Mouse (Mus musculus) CD8-positive naive resting alpha-beta T cell, adult 2 months (primary cell): ENCODE data around the gene Nova2.

Experiments used
- DNase-seq, 2 experiments: peaks; one replicate each; pipeline ENCODE4 v3.0.0; 2022; ENCODE audit warnings: low read depth in 2 of 2, low spot score in 2 of 2

The Nova2 gene

GRCm38 (mm10) chr7:18923711-18924191 lies 1.9 kb upstream of the Nova2 start:
- no peak for DNase-seq

- DNase-seq: no peak
Observed at GRCm38 (mm10) chr7:18924321-18924720, 1.4 kb upstream of the Nova2 start.

GRCm38 (mm10) chr7:18926041-18926790 lies 528 bp downstream of the Nova2 start:
- DNase-seq: no peak

- DNase-seq: no peak
Observed at GRCm38 (mm10) chr7:18926911-18927310, 1.2 kb downstream of the Nova2 start.

- no peak for DNase-seq
Observed at GRCm38 (mm10) chr7:18927759-18928158, 2.1 kb downstream of the Nova2 start.

- DNase-seq: no peak
Observed at GRCm38 (mm10) chr7:18942376-18942775, 16.7 kb downstream of the Nova2 start.

GRCm38 (mm10) chr7:18942815-18943214 lies 17.1 kb downstream of the Nova2 start:
- no peak for DNase-seq

- no peak for DNase-seq
Observed at GRCm38 (mm10) chr7:18948151-18948550, 22.5 kb downstream of the Nova2 start.

GRCm38 (mm10) chr7:18949781-18950522 lies 24.3 kb downstream of the Nova2 start:
- no peak for DNase-seq

- no peak for DNase-seq
Observed at GRCm38 (mm10) chr7:18950523-18951315, 25.0 kb downstream of the Nova2 start.

- DNase-seq: no peak
Observed at GRCm38 (mm10) chr7:18951397-18951796, 25.7 kb downstream of the Nova2 start.

GRCm38 (mm10) chr7:18957569-18958383 lies 32.1 kb downstream of the Nova2 start:
- DNase-seq: no peak

GRCm38 (mm10) chr7:18958384-18958766 lies 32.7 kb downstream of the Nova2 start:
- DNase-seq: no peak

- no peak for DNase-seq
Observed at GRCm38 (mm10) chr7:18959446-18959845, 33.8 kb downstream of the Nova2 start.

- DNase-seq: no peak
Observed at GRCm38 (mm10) chr7:18962171-18962792, 36.6 kb downstream of the Nova2 start.

GRCm38 (mm10) chr7:18962795-18963194 lies 37.1 kb downstream of the Nova2 start:
- DNase-seq: no peak

- no peak for DNase-seq
Observed at GRCm38 (mm10) chr7:18963294-18963843, 37.7 kb downstream of the Nova2 start.

GRCm38 (mm10) chr7:18965312-18965711 lies 39.6 kb downstream of the Nova2 start:
- DNase-seq: no peak

- no peak for DNase-seq
Observed at GRCm38 (mm10) chr7:18967603-18968002, 41.9 kb downstream of the Nova2 start.

GRCm38 (mm10) chr7:18970956-18971355 lies 45.3 kb downstream of the Nova2 start:
- DNase-seq: no peak
